Mouse (Mus musculus) forebrain, embryonic 15.5 days (tissue): ENCODE measurements around the gene Ramp3. TPM values are rescaled to one million over a fixed set of nuclear protein-coding genes. Genes with fewer than 3 reads are reported as not detected.

Experiments
- ATAC-seq: fragments of 200-750 bp; cut with Nextera tagmentation; replicated peaks from 2 replicates; pipeline ENCODE4 v1.8.0; 2017; ENCODE audit warnings: mild to moderate bottlenecking, moderate TSS enrichment, moderate library complexity
- H3K27ac ChIP-seq: fragments of 300-500 bp; sonication (generic); replicated peaks from 2 replicates; pipeline ENCODE4 v1.5.1; 2015; ENCODE audit warnings: mild to moderate bottlenecking, inconsistent platforms
- H3K27me3 ChIP-seq: fragments of 300-500 bp; sonication (generic); 2 replicates; pipeline ENCODE4 v1.6.1; 2015; ENCODE audit warnings: inconsistent platforms
- H3K36me3 ChIP-seq: fragments of 300-500 bp; sonication (generic); 2 replicates; pipeline ENCODE4 v1.6.1; 2015; ENCODE audit warnings: mild to moderate bottlenecking, inconsistent platforms
- H3K4me1 ChIP-seq: fragments of 300-500 bp; sonication (generic); 2 replicates; pipeline ENCODE4 v1.6.1; 2015; ENCODE audit warnings: inconsistent platforms
- H3K4me2 ChIP-seq: fragments of 300-500 bp; sonication (generic); replicated peaks from 2 replicates; pipeline ENCODE4 v1.6.1; 2015; ENCODE audit warnings: mild to moderate bottlenecking, inconsistent platforms
- H3K4me3 ChIP-seq: fragments of 300-500 bp; sonication (generic); 2 replicates; pipeline ENCODE4 v1.5.1; 2015; ENCODE audit warnings: mild to moderate bottlenecking, inconsistent platforms
- H3K9ac ChIP-seq: fragments of 300-500 bp; sonication (generic); replicated peaks from 2 replicates; pipeline ENCODE4 v1.6.1; 2015; ENCODE audit warnings: mild to moderate bottlenecking, inconsistent platforms
- H3K9me3 ChIP-seq: fragments of 300-500 bp; sonication (generic); 2 replicates; pipeline ENCODE4 v1.6.1; 2016; ENCODE audit warnings: inconsistent platforms
- WGBS: fragments of 180-500 bp; shearing (Covaris S2); methylation state at CpG from one replicate; pipeline ENCODE4 v1.1.7; 2015; ENCODE audit warnings: mixed read lengths; 5-methylcytosine and 5-hydroxymethylcytosine counted together
- polyA plus RNA-seq: library from polyadenylated mRNA; unstranded; fragments of >200 nt; fragmentation: Nextera tagmentation; extraction: Ambion mirVana; gene quantifications from 2 replicates; pipeline ENCODE4 v1.2.1, GENCODE M21; 2015

Gene Ramp3
- polyA plus RNA-seq: 4.1 and 6.7 TPM in 2 replicates

- Histone ChIP-seq H3K4me2 (peak within 1 kb of the TSS; percentile 86), H3K4me1 (peaks cover 6% of the 10 kb centered on the region), H3K36me3 (no peaks in the 10 kb centered on the region), H3K9ac (peak within 1 kb of the TSS; percentile 43), H3K27ac (no peak within 1 kb of the TSS), H3K9me3 (no peaks in the 10 kb centered on the region), H3K4me3 (peak within 1 kb of the TSS; percentile 44), H3K27me3 (no peaks in the 10 kb centered on the region)
- WGBS: 1% methylated on average over 18 of the region's 18 CpGs
- ATAC-seq: peak; percentile 75
Observed at GRCm38 (mm10) chr11:6658271-6658670, at the start of gene Ramp3. TSS of gene Ramp3 (plus strand) at chr11:6658521.

GRCm38 (mm10) chr11:6615250-6616205, 42.8 kb upstream of the Ramp3 start:
- WGBS: 94% methylated on average over 12 of the region's 12 CpGs
- Histone ChIP-seq H3K27me3 (no peaks in the 10 kb centered on the region), H3K4me2 (no peak overlapping the region), H3K27ac (no peak overlapping the region), H3K4me3 (no peak overlapping the region), H3K36me3 (peaks cover 89% of the 10 kb centered on the region), H3K9ac (no peak overlapping the region), H3K4me1 (no peaks in the 10 kb centered on the region), H3K9me3 (no peaks in the 10 kb centered on the region)
- ATAC-seq: no peak

DNA sequence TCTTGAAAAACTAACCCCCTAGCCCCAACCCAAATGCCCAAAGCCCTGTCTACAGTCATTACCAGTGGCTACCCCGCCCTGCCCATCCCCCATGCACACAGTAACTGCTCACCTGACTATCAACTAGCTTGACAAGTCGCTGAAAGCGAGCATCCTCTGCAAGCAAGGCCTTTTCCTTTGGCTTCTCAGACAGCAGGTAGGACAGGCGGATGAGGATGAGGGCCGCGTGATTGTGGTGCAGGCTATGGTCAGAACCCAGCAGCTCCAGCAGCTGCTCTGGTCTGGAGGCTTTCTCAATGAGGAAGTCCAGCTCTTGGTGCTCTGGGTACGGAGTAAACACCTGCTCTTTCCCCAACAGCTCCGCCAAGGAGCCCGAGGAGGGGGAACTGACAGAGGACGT, 34.6 kb upstream of the Ramp3 start:
- Histone ChIP-seq H3K4me1 (peaks cover 24% of the 10 kb centered on the region), H3K9ac (no peak overlapping the region), H3K27me3 (no peaks in the 10 kb centered on the region), H3K36me3 (peaks cover 45% of the 10 kb centered on the region), H3K4me3 (no peak overlapping the region), H3K4me2 (no peak overlapping the region; the same call in 1 of the 2 replicates), H3K27ac (no peak overlapping the region), H3K9me3 (no peaks in the 10 kb centered on the region)
- WGBS: 91% methylated on average over 10 of the region's 10 CpGs
- ATAC-seq: no peak

GRCm38 (mm10) chr11:6624619-6625382, 33.5 kb upstream of the Ramp3 start:
- Histone ChIP-seq H3K36me3 (peaks cover 34% of the 10 kb centered on the region), H3K9ac (peak overlapping the region; percentile 72), H3K27me3 (no peaks in the 10 kb centered on the region), H3K4me3 (peak overlapping the region; percentile 95), H3K27ac (no peak overlapping the region), H3K9me3 (no peaks in the 10 kb centered on the region), H3K4me2 (peak overlapping the region; percentile 67), H3K4me1 (peaks cover 24% of the 10 kb centered on the region)
- WGBS: 74% methylated on average over 14 of the region's 14 CpGs
- no peak for ATAC-seq

GRCm38 (mm10) chr11:6625478-6626387, 32.6 kb upstream of the Ramp3 start, which contains the start of gene Tbrg4:
TSS of gene Tbrg4 (minus strand) at chr11:6626067.
- peak within 1 kb of the TSS; percentile 72 for H3K9ac ChIP-seq
- H3K27me3 ChIP-seq: no peaks in the 10 kb centered on the region
- peak; percentile 95 for ATAC-seq
- peaks cover 25% of the 10 kb centered on the region for H3K36me3 ChIP-seq
- under 1% methylated on average over 66 of the region's 66 CpGs for WGBS
- peaks cover 24% of the 10 kb centered on the region for H3K4me1 ChIP-seq
- peak within 1 kb of the TSS; percentile 95 for H3K4me3 ChIP-seq
- peak within 1 kb of the TSS; percentile 67 for H3K4me2 ChIP-seq
- H3K9me3 ChIP-seq: no peaks in the 10 kb centered on the region
- H3K27ac ChIP-seq: peak within 1 kb of the TSS; percentile 86

GRCm38 (mm10) chr11:6626388-6626772, 31.9 kb upstream of the Ramp3 start:
- WGBS: 13% methylated on average over 16 of the region's 16 CpGs

DNA sequence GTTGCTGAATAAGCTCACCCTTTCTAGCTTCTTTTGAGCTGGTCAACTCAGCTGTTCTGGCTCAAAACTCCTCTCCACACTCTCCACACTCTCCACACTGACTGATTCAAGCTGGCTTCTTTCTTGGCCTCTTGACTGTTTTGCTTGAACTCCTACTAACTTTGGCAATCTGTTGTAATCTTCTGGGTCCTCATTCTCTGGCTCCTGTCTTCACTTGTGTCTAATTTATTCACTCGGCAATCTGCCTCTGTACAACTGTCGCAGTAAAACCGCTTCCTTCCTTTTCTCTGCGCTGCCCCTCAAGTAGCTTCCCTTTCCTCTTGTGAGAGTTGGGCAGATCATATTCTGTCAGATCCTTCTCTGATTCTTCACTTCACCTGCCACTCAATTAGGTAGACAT, 30.6 kb upstream of the Ramp3 start:
- no peaks in the 10 kb centered on the region for H3K27me3 ChIP-seq
- H3K9me3 ChIP-seq: no peaks in the 10 kb centered on the region
- no peak overlapping the region for H3K4me2 ChIP-seq
- no peak for ATAC-seq
- no peak overlapping the region for H3K4me3 ChIP-seq
- no peak overlapping the region for H3K9ac ChIP-seq
- no peak overlapping the region for H3K27ac ChIP-seq
- peaks cover 24% of the 10 kb centered on the region for H3K4me1 ChIP-seq
- peaks cover 7% of the 10 kb centered on the region for H3K36me3 ChIP-seq
- 88% methylated on average over 4 of the region's 4 CpGs for WGBS

More at GRCm38 (mm10) chr11:6626388-6626772, 31.9 kb upstream of the Ramp3 start:
- Histone ChIP-seq H3K4me2 (peak overlapping the region; percentile 67), H3K4me3 (peak overlapping the region; percentile 95), H3K27me3 (no peaks in the 10 kb centered on the region), H3K9me3 (no peaks in the 10 kb centered on the region), H3K36me3 (peaks cover 18% of the 10 kb centered on the region), H3K27ac (peak overlapping the region; percentile 86), H3K4me1 (peaks cover 24% of the 10 kb centered on the region), H3K9ac (peak overlapping the region; percentile 72)
- ATAC-seq: peak; percentile 55

DNA sequence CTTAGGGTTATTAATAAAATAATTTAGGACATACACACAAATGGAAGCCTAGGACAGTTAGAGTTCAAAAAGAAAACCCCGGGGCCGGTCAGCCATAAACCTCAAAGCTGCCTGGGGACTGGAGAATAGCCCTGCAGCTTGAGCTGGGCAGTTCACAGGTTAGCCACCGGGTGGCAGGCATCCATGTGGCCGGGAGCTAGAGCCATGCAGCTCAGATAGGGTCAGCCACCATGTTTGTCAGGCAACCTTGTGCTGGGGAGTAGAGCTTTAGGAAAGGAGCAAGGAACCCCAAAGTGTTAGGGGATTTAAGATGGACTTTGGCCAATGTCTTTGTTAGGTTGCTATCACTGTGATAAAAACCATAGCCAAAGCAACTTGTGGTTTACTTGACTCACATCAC, 29.8 kb upstream of the Ramp3 start:
- peaks cover 3% of the 10 kb centered on the region for H3K36me3 ChIP-seq
- H3K4me2 ChIP-seq: no peak overlapping the region
- no peaks in the 10 kb centered on the region for H3K27me3 ChIP-seq
- no peak overlapping the region for H3K4me3 ChIP-seq
- WGBS: 17% methylated on average over 4 of the region's 4 CpGs
- peaks cover 23% of the 10 kb centered on the region for H3K4me1 ChIP-seq
- H3K27ac ChIP-seq: no peak overlapping the region
- ATAC-seq: no peak
- H3K9ac ChIP-seq: no peak overlapping the region
- H3K9me3 ChIP-seq: no peaks in the 10 kb centered on the region

DNA sequence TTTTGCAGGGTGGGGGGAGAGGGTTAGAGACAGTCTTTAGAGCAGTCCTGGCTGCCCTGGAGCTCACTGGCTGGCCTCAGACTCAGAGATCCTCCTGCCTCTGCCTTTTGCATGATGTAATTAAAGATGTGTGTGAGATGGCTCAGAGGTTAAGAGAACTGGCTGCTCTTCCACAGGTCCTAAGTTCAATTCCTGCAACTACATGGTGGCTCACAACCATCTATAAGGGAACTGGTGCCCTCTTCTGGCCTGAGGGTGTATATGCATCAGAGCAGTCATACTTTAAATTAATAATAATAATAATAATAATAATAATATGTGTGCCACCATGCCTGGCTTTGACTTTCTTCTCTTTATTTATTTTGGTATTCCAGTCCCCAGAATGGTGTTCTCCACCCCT, 28.7 kb upstream of the Ramp3 start:
- ATAC-seq: no peak
- Histone ChIP-seq H3K9ac (no peak overlapping the region), H3K27ac (no peak overlapping the region), H3K4me1 (peaks cover 12% of the 10 kb centered on the region), H3K27me3 (no peaks in the 10 kb centered on the region), H3K36me3 (no peaks in the 10 kb centered on the region), H3K4me2 (no peak overlapping the region), H3K4me3 (no peak overlapping the region), H3K9me3 (no peaks in the 10 kb centered on the region)

- no peaks in the 10 kb centered on the region for H3K9me3 ChIP-seq
- H3K4me2 ChIP-seq: no peak overlapping the region
- no peak for ATAC-seq
- H3K4me1 ChIP-seq: no peaks in the 10 kb centered on the region
- 80% methylated on average over 8 of the region's 8 CpGs for WGBS
- H3K9ac ChIP-seq: no peak overlapping the region
- H3K27me3 ChIP-seq: no peaks in the 10 kb centered on the region
- H3K36me3 ChIP-seq: no peaks in the 10 kb centered on the region
- no peak overlapping the region for H3K4me3 ChIP-seq
- H3K27ac ChIP-seq: no peak overlapping the region
Observed at GRCm38 (mm10) chr11:6636150-6636549, 22.2 kb upstream of the Ramp3 start.

DNA sequence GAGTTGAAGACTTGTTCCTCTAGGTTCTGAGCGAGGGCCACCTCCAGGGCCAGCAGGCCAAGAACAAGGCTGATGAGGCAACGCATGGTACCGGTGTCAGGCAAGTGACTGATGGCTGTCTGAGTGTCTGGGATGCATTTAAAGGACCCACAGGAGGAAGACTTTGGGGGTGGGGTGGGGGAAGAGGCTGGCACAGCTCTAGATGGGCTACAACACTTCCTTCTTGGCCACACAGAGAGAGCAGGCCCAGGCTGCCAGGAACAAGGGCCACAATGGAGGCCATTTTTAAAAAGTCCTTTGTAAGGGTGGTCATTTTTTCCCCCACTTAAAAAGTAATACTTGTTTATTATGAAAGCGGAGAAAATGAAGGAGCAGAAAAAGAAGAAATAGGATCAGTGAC, 19.8 kb upstream of the Ramp3 start, which contains the start of gene Wap:
TSS of gene Wap (minus strand) at position 101 of the 400 bp plus-strand sequence.
- Histone ChIP-seq H3K4me1 (no peaks in the 10 kb centered on the region), H3K36me3 (no peaks in the 10 kb centered on the region), H3K9me3 (no peaks in the 10 kb centered on the region), H3K9ac (no peak within 1 kb of the TSS), H3K27me3 (no peaks in the 10 kb centered on the region), H3K27ac (no peak within 1 kb of the TSS), H3K4me2 (no peak within 1 kb of the TSS), H3K4me3 (no peak within 1 kb of the TSS)
- WGBS: 96% methylated on average over 4 of the region's 4 CpGs
- ATAC-seq: no peak
